Mouse (Mus musculus): Measurements from ENCODE around the gene Epn3. TPM values are rescaled to one million over a fixed set of nuclear protein-coding genes. Genes with fewer than 3 reads are reported as not detected.

The Epn3 gene
- polyA plus RNA-seq, 1 experiment, result 2.6 TPM

GRCm38 (mm10) chr11:94449239-94449638, 50.5 kb downstream of the Epn3 start:
- Histone ChIP-seq H3K27me3 (ENCODE audit: control insufficient read depth, insufficient read depth, low read length) (0 out of 2 replicates have a peak, but pooled peaks cover 2% of the 10 kb centered on the region), H3K36me3 (ENCODE audit: control insufficient read depth, insufficient read depth, low read length) (no peaks in the 10 kb centered on the region), H3K4me1 (ENCODE audit: control insufficient read depth, insufficient read depth, insufficient read length, low read length) (no peaks in the 10 kb centered on the region), H3K27ac (ENCODE audit: insufficient read depth, low read depth, low read length) (no peak overlapping the region), H3K4me3 (ENCODE audit: low read depth, low read length) (no peak overlapping the region)
- TF ChIP-seq CTCF (IDR thresholded peaks at IDR 0.05; ENCODE audit: extremely low read depth, insufficient read length, insufficient replicate concordance, low read depth, low read length), result no peak
- no peak for TF ChIP-seq POLR2A (IDR thresholded peaks at IDR 0.05; ENCODE audit: low read depth, low read length)
- WGBS, result 74% methylated on average over 8 of the region's 8 CpGs

DNA sequence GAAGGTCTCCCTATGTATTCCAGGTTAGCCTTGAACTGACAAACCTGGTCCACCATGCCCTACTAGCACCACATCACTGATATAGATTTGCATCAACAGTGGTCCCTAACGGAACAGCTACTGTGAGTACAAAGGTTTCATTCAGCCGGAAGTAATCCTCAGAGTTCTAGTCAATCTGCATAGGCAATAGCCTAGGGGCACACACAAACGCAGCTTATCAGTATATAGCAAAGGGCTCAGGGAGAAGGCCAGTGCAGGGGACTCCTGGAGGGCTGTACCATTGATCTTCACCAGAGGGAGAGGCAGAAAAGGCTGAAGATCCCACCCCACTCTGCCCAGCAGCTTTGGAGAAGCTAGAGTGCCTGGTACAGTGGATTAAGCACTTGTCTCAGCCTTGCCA, 52.8 kb downstream of the Epn3 start:
- Histone ChIP-seq H3K27me3 (ENCODE audit: control insufficient read depth, insufficient read depth, low read length) (0 out of 2 replicates have a peak, but pooled peaks cover 2% of the 10 kb centered on the region), H3K4me1 (ENCODE audit: control insufficient read depth, insufficient read depth, insufficient read length, low read length) (no peaks in the 10 kb centered on the region), H3K27ac (ENCODE audit: insufficient read depth, low read depth, low read length) (no peak overlapping the region), H3K4me3 (ENCODE audit: low read depth, low read length) (no peak overlapping the region), H3K36me3 (ENCODE audit: control insufficient read depth, insufficient read depth, low read length) (no peaks in the 10 kb centered on the region)
- no peak for TF ChIP-seq POLR2A (IDR thresholded peaks at IDR 0.05; ENCODE audit: low read depth, low read length)
- TF ChIP-seq CTCF (IDR thresholded peaks at IDR 0.05; ENCODE audit: extremely low read depth, insufficient read length, insufficient replicate concordance, low read depth, low read length), result no peak
- WGBS, result 23% methylated on average over 3 of the region's 3 CpGs

DNA sequence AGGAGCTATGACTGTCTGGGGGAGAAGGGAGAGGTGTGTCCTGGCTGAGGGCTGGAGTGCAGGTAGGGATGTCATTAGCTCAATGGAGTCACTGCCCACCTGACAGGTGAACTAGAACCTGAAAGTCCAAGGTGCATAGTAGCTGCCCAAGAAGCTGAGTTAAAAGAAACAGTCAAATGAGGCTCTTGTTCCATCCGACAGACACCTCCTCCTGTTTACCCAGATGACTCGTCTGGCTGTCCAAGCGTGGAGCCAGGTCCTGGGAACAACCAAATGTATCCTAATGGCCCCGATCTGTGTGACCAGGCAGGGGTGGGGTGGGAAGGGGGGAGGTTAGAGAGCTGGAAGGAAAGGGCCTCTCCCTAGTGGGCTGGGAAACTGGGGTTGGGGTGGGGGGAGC, 54.5 kb downstream of the Epn3 start:
- H3K27me3 ChIP-seq (ENCODE audit: control insufficient read depth, insufficient read depth, low read length), result 0 out of 2 replicates have a peak, but pooled peaks cover 2% of the 10 kb centered on the region
- no peaks in the 10 kb centered on the region for H3K36me3 ChIP-seq (ENCODE audit: control insufficient read depth, insufficient read depth, low read length)
- no peaks in the 10 kb centered on the region for H3K4me1 ChIP-seq (ENCODE audit: control insufficient read depth, insufficient read depth, insufficient read length, low read length)
- TF ChIP-seq POLR2A (IDR thresholded peaks at IDR 0.05; ENCODE audit: low read depth, low read length) (no peak), CTCF (IDR thresholded peaks at IDR 0.05; ENCODE audit: extremely low read depth, insufficient read length, insufficient replicate concordance, low read depth, low read length) (no peak)
- no peak overlapping the region for H3K4me3 ChIP-seq (ENCODE audit: low read depth, low read length)
- H3K27ac ChIP-seq (ENCODE audit: insufficient read depth, low read depth, low read length), result no peak overlapping the region
- WGBS, result 13% methylated on average over 4 of the region's 4 CpGs

DNA sequence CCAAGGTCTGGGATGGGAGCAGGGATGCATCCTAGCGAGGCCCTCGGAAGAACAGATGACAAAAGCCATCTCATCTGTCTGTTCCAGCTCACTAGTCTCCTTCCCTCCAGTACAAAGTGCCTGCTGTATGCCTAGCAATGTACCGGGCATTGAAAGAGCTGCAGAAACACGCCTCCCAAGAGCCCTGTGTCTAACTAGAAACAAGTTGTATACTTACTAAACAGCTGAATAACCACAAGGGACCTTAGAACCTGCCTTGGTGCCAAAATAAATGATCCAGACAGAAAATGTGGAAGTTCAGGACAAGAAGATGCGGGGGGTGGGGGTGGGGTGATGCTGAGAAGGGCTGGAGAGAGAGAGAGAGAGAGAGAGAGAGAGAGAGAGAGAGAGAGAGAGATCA, 54.9 kb downstream of the Epn3 start:
- Histone ChIP-seq H3K4me1 (ENCODE audit: control insufficient read depth, insufficient read depth, insufficient read length, low read length) (no peaks in the 10 kb centered on the region), H3K4me3 (ENCODE audit: low read depth, low read length) (no peak overlapping the region), H3K27ac (ENCODE audit: insufficient read depth, low read depth, low read length) (no peak overlapping the region), H3K27me3 (ENCODE audit: control insufficient read depth, insufficient read depth, low read length) (0 out of 2 replicates have a peak, but pooled peaks cover 2% of the 10 kb centered on the region), H3K36me3 (ENCODE audit: control insufficient read depth, insufficient read depth, low read length) (no peaks in the 10 kb centered on the region)
- 64% methylated on average over 5 of the region's 5 CpGs for WGBS
- no peak for TF ChIP-seq CTCF (IDR thresholded peaks at IDR 0.05; ENCODE audit: extremely low read depth, insufficient read length, insufficient replicate concordance, low read depth, low read length)
- no peak for TF ChIP-seq POLR2A (IDR thresholded peaks at IDR 0.05; ENCODE audit: low read depth, low read length)

DNA sequence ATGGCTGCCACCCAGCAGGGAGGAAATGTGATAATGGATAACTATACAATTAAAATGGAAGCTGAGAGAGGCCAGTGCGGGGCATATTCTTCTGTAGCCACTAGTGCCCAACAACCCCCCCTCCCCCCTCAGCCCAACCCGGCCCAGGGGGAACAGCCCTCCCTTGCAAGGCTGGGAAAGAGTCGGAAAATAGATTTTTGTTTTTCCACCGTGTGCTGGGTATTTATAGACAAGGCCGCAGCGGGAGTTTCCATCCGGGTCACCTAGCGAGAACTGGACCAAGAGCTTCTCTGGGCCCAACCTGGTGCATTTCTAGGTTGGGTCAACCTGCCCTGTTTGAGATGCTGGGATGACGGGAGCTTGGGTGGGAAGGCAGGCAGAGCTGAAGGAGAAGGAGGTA, 58.0 kb downstream of the Epn3 start:
- H3K27ac ChIP-seq (ENCODE audit: insufficient read depth, low read depth, low read length), result no peak overlapping the region
- no peak for TF ChIP-seq CTCF (IDR thresholded peaks at IDR 0.05; ENCODE audit: extremely low read depth, insufficient read length, insufficient replicate concordance, low read depth, low read length)
- TF ChIP-seq POLR2A (IDR thresholded peaks at IDR 0.05; ENCODE audit: low read depth, low read length), result no peak
- no peaks in the 10 kb centered on the region for H3K4me1 ChIP-seq (ENCODE audit: control insufficient read depth, insufficient read depth, insufficient read length, low read length)
- H3K36me3 ChIP-seq (ENCODE audit: control insufficient read depth, insufficient read depth, low read length), result no peaks in the 10 kb centered on the region
- 76% methylated on average over 9 of the region's 9 CpGs for WGBS
- H3K4me3 ChIP-seq (ENCODE audit: low read depth, low read length), result no peak overlapping the region
- no peaks in the 10 kb centered on the region for H3K27me3 ChIP-seq (ENCODE audit: control insufficient read depth, insufficient read depth, low read length)

- Histone ChIP-seq H3K36me3 (ENCODE audit: control insufficient read depth, insufficient read depth, low read length) (no peaks in the 10 kb centered on the region), H3K4me3 (ENCODE audit: low read depth, low read length) (no peak overlapping the region), H3K4me1 (ENCODE audit: control insufficient read depth, insufficient read depth, insufficient read length, low read length) (no peaks in the 10 kb centered on the region), H3K27ac (ENCODE audit: insufficient read depth, low read depth, low read length) (no peak overlapping the region), H3K27me3 (ENCODE audit: control insufficient read depth, insufficient read depth, low read length) (no peaks in the 10 kb centered on the region)
- 65% methylated on average over 7 of the region's 7 CpGs for WGBS
- TF ChIP-seq CTCF (IDR thresholded peaks at IDR 0.05; ENCODE audit: extremely low read depth, insufficient read length, insufficient replicate concordance, low read depth, low read length), result no peak
- no peak for TF ChIP-seq POLR2A (IDR thresholded peaks at IDR 0.05; ENCODE audit: low read depth, low read length)
Observed at GRCm38 (mm10) chr11:94441122-94441521, 58.7 kb downstream of the Epn3 start.

DNA sequence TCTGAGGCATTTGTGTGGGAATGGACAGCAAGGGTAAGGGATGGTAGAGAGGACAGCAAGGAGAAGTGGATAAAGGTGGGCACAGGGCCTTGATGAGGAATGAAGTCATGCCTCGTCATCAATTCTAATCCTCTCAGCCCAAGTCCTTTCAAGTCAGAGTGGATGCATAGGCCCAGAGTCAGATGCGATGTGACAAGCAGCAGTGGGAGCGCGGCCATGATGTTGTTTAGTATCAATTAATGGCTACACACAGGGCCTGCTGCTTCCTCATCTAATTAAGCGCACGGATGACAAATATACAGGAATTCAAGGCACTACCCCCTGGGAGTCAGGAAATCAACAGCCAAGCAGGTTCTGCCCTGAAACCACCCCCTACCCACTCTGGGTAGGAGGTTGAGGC, 59.4 kb downstream of the Epn3 start:
- H3K27ac ChIP-seq (ENCODE audit: insufficient read depth, low read depth, low read length), result no peak overlapping the region
- no peak overlapping the region for H3K4me3 ChIP-seq (ENCODE audit: low read depth, low read length)
- no peaks in the 10 kb centered on the region for H3K4me1 ChIP-seq (ENCODE audit: control insufficient read depth, insufficient read depth, insufficient read length, low read length)
- 92% methylated on average over 6 of the region's 6 CpGs for WGBS
- no peaks in the 10 kb centered on the region for H3K27me3 ChIP-seq (ENCODE audit: control insufficient read depth, insufficient read depth, low read length)
- no peaks in the 10 kb centered on the region for H3K36me3 ChIP-seq (ENCODE audit: control insufficient read depth, insufficient read depth, low read length)
- TF ChIP-seq POLR2A (IDR thresholded peaks at IDR 0.05; ENCODE audit: low read depth, low read length), result no peak
- TF ChIP-seq CTCF (IDR thresholded peaks at IDR 0.05; ENCODE audit: extremely low read depth, insufficient read length, insufficient replicate concordance, low read depth, low read length), result no peak

Other genes with a start within 250 kb of the Epn3 start
- 2.1 and 4.1 TPM in 2 replicates for gene Gm21885, start 218.1 kb downstream of the Epn3 start, polyA plus RNA-seq (2012; rRNA removed)
- gene Luc7l3, start 178.0 kb downstream of the Epn3 start, polyA plus RNA-seq (2012; rRNA removed), result 0.74 and 1.4 TPM in 2 replicates
- 41.6 and 73.2 TPM in 2 replicates for gene Ankrd40, start 172.0 kb downstream of the Epn3 start, polyA plus RNA-seq (2012; rRNA removed)
- 42.4 and 188 TPM in 2 replicates for gene Abcc3, start 107.0 kb downstream of the Epn3 start, polyA plus RNA-seq (2012; rRNA removed)
- 6.9 and 10.7 TPM in 2 replicates for gene Cacna1g, start 25.8 kb downstream of the Epn3 start, polyA plus RNA-seq (2012; rRNA removed)
- 0.09 TPM in 1 of 2 replicates, not detected in the other for gene Spata20, start 13.8 kb downstream of the Epn3 start, polyA plus RNA-seq (2012; rRNA removed)
- 1.1 and 1.4 TPM in 2 replicates for gene Mycbpap, start 21.8 kb upstream of the Epn3 start, polyA plus RNA-seq (2012; rRNA removed)
- gene Rsad1, start 49.3 kb upstream of the Epn3 start, polyA plus RNA-seq (2012; rRNA removed), result 3.7 and 8.4 TPM in 2 replicates
- gene Chad, start 65.1 kb upstream of the Epn3 start, polyA plus RNA-seq (2012; rRNA removed), result 0.91 and 13.9 TPM in 2 replicates
- 21.1 and 50.5 TPM in 2 replicates for gene Acsf2, start 101.9 kb upstream of the Epn3 start, polyA plus RNA-seq (2012; rRNA removed)
- 88.1 and 169 TPM in 2 replicates for gene Lrrc59, start 129.8 kb upstream of the Epn3 start, polyA plus RNA-seq (2012; rRNA removed)
- 25.8 and 45.7 TPM in 2 replicates for gene Mrpl27, start 153.8 kb upstream of the Epn3 start, polyA plus RNA-seq (2012; rRNA removed)
- 0.85 and 2.8 TPM in 2 replicates for gene Eme1, start 154.0 kb upstream of the Epn3 start, polyA plus RNA-seq (2012; rRNA removed)
- gene Xylt2, start 177.5 kb upstream of the Epn3 start, polyA plus RNA-seq (2012; rRNA removed), result 12.2 and 27.0 TPM in 2 replicates
- gene Gm11541, start 204.5 kb upstream of the Epn3 start, polyA plus RNA-seq (2012; rRNA removed), result not detected in 2 replicates
- gene Cdc34b, start 241.8 kb upstream of the Epn3 start, polyA plus RNA-seq (2012; rRNA removed), result 0.13 TPM in 1 of 2 replicates, not detected in the other